Mouse (Mus musculus) heart, embryonic 10.5 days (tissue): ENCODE results near the gene Lamb3. TPM values are rescaled to one million over a fixed set of nuclear protein-coding genes. Genes with fewer than 3 reads are reported as not detected.

Experiments
- DNase-seq: peaks from one replicate; pipeline ENCODE4 v3.0.0-alpha.2; 2017; ENCODE audit warnings: low spot score
- H3K27ac ChIP-seq: fragments of 300-500 bp; sonication (generic); 2 replicates; pipeline ENCODE4 v1.5.1; 2016; ENCODE audit warnings: mild to moderate bottlenecking
- H3K27me3 ChIP-seq: fragments of 300-500 bp; sonication (generic); 2 replicates; pipeline ENCODE4 v1.6.1; 2016; ENCODE audit warnings: mild to moderate bottlenecking; ENCODE audit not compliant: poor library complexity, insufficient read depth, severe bottlenecking
- H3K36me3 ChIP-seq: fragments of 300-500 bp; sonication (generic); 2 replicates; pipeline ENCODE4 v1.6.1; 2016; ENCODE audit warnings: mild to moderate bottlenecking, moderate library complexity
- H3K4me1 ChIP-seq: fragments of 300-500 bp; sonication (generic); 2 replicates; pipeline ENCODE4 v1.6.1; 2016; ENCODE audit warnings: mild to moderate bottlenecking
- H3K4me3 ChIP-seq: fragments of 300-500 bp; sonication (generic); 2 replicates; pipeline ENCODE4 v1.5.1; 2016; ENCODE audit warnings: mild to moderate bottlenecking, moderate library complexity
- H3K9me3 ChIP-seq: fragments of 300-500 bp; sonication (generic); 2 replicates; pipeline ENCODE4 v1.6.1; 2016; ENCODE audit warnings: mild to moderate bottlenecking, moderate library complexity
- WGBS: fragments of 180-500 bp; shearing (Covaris S2); methylation state at CpG from one replicate; pipeline ENCODE4 v1.1.7; 2016; 5-methylcytosine and 5-hydroxymethylcytosine counted together
- polyA plus RNA-seq: library from polyadenylated mRNA; unstranded; fragments of >200 nt; fragmentation: Nextera tagmentation; extraction: Ambion mirVana; gene quantifications from 2 replicates; pipeline ENCODE4 v1.2.1, GENCODE M21; 2016

The Lamb3 gene
- polyA plus RNA-seq, 1 experiment from 2014 or later: 1.7 TPM

DNA sequence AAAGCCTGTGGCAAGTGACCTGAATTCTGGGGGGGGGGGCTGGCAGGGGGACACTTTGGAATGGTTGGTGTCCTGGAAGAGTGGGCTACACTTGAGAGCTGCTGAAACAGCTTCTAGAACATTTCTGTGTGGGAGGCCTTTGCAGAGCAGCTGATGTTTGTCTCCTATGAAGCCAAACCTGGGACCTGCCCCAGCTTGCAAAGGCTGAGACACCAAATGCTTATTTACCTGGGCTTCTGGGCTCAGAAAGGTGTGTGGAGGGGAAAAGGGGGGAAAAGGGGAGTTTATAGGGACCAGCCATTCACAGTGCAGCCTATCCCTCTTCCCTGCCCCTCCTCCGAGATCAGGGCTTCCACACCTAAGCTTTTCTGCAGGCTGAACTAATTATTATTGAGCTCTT, 92.5 kb downstream of the Lamb3 start:
- Histone ChIP-seq H3K36me3 (no peaks in the 10 kb centered on the region), H3K27ac (no peak overlapping the region), H3K4me1 (peaks cover 8% of the 10 kb centered on the region; the same call in 1 of the 2 replicates), H3K4me3 (no peak overlapping the region), H3K9me3 (no peaks in the 10 kb centered on the region), H3K27me3 (peaks cover 15% of the 10 kb centered on the region)
- WGBS: 65% methylated on average over 1 of the region's 1 CpGs
- DNase-seq: no peak

GRCm38 (mm10) chr1:193301216-193302092, 94.0 kb downstream of the Lamb3 start:
- no peak for DNase-seq
- 59% methylated on average over 6 of the region's 6 CpGs for WGBS

GRCm38 (mm10) chr1:193302093-193302405, 94.5 kb downstream of the Lamb3 start:
- 54% methylated on average over 8 of the region's 8 CpGs for WGBS
- Histone ChIP-seq H3K4me3 (no peak overlapping the region), H3K4me1 (peaks cover 8% of the 10 kb centered on the region; the same call in 1 of the 2 replicates), H3K36me3 (no peaks in the 10 kb centered on the region), H3K9me3 (no peaks in the 10 kb centered on the region), H3K27me3 (peaks cover 15% of the 10 kb centered on the region), H3K27ac (no peak overlapping the region)
- no peak for DNase-seq

More at GRCm38 (mm10) chr1:193301216-193302092, 94.0 kb downstream of the Lamb3 start:
- Histone ChIP-seq H3K27ac (no peak overlapping the region), H3K4me1 (peaks cover 8% of the 10 kb centered on the region; the same call in 1 of the 2 replicates), H3K4me3 (no peak overlapping the region), H3K27me3 (peaks cover 15% of the 10 kb centered on the region), H3K9me3 (no peaks in the 10 kb centered on the region), H3K36me3 (no peaks in the 10 kb centered on the region)

DNA sequence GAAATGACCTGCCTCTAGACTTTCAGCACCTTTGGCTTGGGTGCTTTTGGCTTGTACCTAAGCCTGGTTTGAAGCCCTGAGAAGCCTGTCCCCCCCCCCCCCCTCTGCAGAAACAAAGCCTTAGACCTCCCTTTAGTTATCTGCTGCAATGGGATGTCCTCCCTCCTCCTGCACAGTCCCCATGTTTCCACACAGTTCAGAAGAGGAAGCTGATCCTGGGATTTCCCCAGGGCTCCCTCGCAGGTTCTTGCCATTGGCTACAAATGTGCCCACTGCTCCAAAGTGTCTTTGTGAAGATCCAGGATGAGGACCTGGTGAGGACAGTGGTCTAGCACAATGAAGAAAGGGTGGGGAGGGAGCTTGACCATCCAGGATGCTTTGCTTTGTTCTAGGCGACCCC, 95.6 kb downstream of the Lamb3 start:
- no peak for DNase-seq
- H3K27me3 ChIP-seq: peaks cover 15% of the 10 kb centered on the region
- H3K4me3 ChIP-seq: no peak overlapping the region
- peaks cover 8% of the 10 kb centered on the region; the same call in 1 of the 2 replicates for H3K4me1 ChIP-seq
- H3K9me3 ChIP-seq: no peaks in the 10 kb centered on the region
- no peaks in the 10 kb centered on the region for H3K36me3 ChIP-seq
- 63% methylated on average over 2 of the region's 2 CpGs for WGBS
- H3K27ac ChIP-seq: peak overlapping the region; percentile 31; the same call in 1 of the 2 replicates

DNA sequence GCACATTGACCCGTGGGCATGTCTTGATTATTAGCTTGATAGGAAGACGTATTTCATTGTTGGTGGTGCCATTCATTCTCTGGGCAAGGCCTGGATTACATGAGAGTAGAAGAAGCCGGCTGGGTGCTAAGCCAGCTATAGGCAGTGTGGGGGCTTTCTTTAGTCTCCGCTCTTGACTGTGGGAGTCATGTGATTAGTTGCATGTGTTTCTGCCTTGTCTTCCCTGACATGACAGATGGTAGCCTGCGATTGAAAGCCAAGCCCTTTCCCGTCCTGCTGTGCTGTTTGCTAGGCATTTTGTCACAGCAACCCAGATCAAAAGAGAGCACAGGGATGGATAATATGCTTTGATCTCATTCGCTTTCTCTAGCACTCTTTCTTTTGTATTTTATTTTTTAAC, 97.9 kb downstream of the Lamb3 start:
- H3K9me3 ChIP-seq: no peaks in the 10 kb centered on the region
- peaks cover 13% of the 10 kb centered on the region for H3K4me1 ChIP-seq
- WGBS: 51% methylated on average over 7 of the region's 7 CpGs
- H3K4me3 ChIP-seq: no peak overlapping the region
- no peak for DNase-seq
- peaks cover 15% of the 10 kb centered on the region for H3K27me3 ChIP-seq
- H3K27ac ChIP-seq: no peak overlapping the region
- H3K36me3 ChIP-seq: no peaks in the 10 kb centered on the region

GRCm38 (mm10) chr1:193306832-193307231, 99.3 kb downstream of the Lamb3 start:
- peaks cover 20% of the 10 kb centered on the region for H3K4me1 ChIP-seq
- DNase-seq: no peak
- 89% methylated on average over 2 of the region's 2 CpGs for WGBS

GRCm38 (mm10) chr1:193309785-193310518, 102.5 kb downstream of the Lamb3 start:
- WGBS: 38% methylated on average over 1 of the region's 1 CpGs
- H3K36me3 ChIP-seq: no peaks in the 10 kb centered on the region
- H3K27ac ChIP-seq: 0 out of 2 replicates have a peak overlapping the region, but pooled peaks have one; percentile 17
- peaks cover 23% of the 10 kb centered on the region for H3K4me1 ChIP-seq
- no peak for DNase-seq
- no peaks in the 10 kb centered on the region for H3K27me3 ChIP-seq
- no peak overlapping the region for H3K4me3 ChIP-seq
- H3K9me3 ChIP-seq: no peaks in the 10 kb centered on the region

More at GRCm38 (mm10) chr1:193306832-193307231, 99.3 kb downstream of the Lamb3 start:
- no peaks in the 10 kb centered on the region for H3K36me3 ChIP-seq
- H3K4me3 ChIP-seq: no peak overlapping the region
- H3K9me3 ChIP-seq: no peaks in the 10 kb centered on the region
- H3K27me3 ChIP-seq: peaks cover 12% of the 10 kb centered on the region
- no peak overlapping the region for H3K27ac ChIP-seq

DNA sequence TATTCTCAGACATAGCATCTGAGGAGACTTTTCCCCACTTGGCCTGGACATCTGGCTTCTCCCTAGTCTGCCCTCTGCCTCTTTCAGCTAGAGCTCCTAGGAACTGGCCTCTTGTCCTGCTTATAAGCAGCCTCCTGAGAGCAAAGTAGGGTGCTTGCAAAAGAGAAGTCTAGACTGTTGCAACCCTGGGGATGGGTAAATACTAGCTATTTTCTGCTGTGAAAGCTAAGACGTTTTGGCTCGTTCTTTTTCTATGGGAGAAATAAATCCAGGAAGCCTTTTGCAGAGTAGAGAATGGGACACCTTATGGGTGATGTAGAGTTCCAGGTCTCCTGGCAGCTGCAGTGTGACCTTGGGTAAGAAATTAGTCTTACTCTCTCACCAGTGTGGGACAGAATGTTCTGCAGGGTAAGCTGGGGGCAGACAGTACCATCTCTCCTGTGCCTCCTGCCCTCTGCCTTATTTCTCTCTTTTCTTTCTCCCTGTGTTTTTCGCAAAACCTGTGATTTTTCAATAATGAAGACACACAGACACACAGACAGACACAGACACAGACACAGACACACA, 103.1 kb downstream of the Lamb3 start:
- WGBS: 79% methylated on average over 3 of the region's 3 CpGs
- DNase-seq: no peak

GRCm38 (mm10) chr1:193311596-193311995, 104.1 kb downstream of the Lamb3 start:
- Histone ChIP-seq H3K27ac (peak overlapping the region; percentile 52; the same call in 1 of the 2 replicates), H3K4me1 (peaks cover 39% of the 10 kb centered on the region), H3K4me3 (no peak overlapping the region), H3K36me3 (no peaks in the 10 kb centered on the region), H3K27me3 (no peaks in the 10 kb centered on the region), H3K9me3 (no peaks in the 10 kb centered on the region)
- WGBS: 60% methylated on average over 1 of the region's 1 CpGs
- no peak for DNase-seq

More for the DNA sequence above, 103.1 kb downstream of the Lamb3 start:
- Histone ChIP-seq H3K27me3 (no peaks in the 10 kb centered on the region), H3K27ac (0 out of 2 replicates have a peak overlapping the region, but pooled peaks have one; percentile 17), H3K4me3 (no peak overlapping the region), H3K4me1 (peaks cover 29% of the 10 kb centered on the region), H3K36me3 (no peaks in the 10 kb centered on the region), H3K9me3 (no peaks in the 10 kb centered on the region)

DNA sequence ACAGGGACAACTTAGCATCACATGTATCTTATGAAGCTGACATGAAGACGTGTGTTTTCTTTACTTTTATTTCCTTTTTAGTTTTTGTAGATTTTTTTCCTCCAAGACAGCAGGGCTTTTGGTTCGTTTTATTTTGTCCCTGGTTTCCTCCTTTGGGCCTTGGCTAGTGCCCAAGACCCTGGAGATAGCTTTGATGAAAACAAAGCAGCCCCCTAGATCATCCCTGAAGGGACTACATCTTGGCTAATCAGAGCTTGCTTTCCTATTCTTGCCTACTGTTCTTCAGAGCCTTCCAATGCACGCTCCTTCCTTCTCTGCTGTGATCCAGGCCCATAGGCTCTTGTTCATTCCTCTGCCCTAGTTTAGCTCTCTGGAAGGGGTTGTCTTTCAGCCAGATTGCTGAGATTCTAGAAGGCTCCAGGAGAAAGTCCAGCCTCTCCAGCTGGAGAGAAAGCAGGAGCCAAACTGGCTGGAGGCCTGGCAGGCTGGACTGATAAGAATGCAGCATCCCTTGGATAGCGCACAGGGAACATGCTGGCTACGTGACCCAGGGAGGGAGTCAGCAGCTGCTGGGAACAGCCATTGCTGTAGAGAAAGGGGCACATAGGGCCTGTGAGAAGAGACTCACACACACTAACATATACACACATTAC, 108.3 kb downstream of the Lamb3 start:
- 37% methylated on average over 5 of the region's 5 CpGs for WGBS
- Histone ChIP-seq H3K4me3 (no peak overlapping the region), H3K4me1 (peaks cover 50% of the 10 kb centered on the region), H3K9me3 (no peaks in the 10 kb centered on the region), H3K27ac (peak overlapping the region; percentile 88), H3K36me3 (no peaks in the 10 kb centered on the region), H3K27me3 (no peaks in the 10 kb centered on the region)
- DNase-seq: peak; percentile 90

DNA sequence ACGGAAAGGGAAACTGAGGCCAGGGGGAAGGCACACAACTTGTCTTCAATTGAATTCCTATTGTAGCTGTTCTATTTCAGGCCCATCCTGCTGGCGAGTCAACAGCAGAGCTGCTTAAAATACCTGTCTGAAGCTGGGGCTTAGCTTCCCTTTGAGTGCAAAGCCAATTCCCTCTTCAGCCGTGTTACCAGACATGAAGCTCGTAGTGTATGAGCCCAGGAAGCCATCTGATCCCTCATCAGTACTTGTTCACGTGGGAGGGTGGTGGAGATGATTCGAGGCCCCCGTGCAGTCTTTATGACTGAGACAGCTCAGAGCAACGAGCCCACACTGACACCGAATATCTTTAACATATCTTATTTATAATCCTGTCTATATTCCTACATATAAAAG, 108.9 kb downstream of the Lamb3 start:
- Histone ChIP-seq H3K4me3 (no peak overlapping the region), H3K27ac (peak overlapping the region; percentile 88), H3K4me1 (peaks cover 45% of the 10 kb centered on the region), H3K36me3 (no peaks in the 10 kb centered on the region), H3K9me3 (no peaks in the 10 kb centered on the region), H3K27me3 (no peaks in the 10 kb centered on the region)
- 41% methylated on average over 9 of the region's 9 CpGs for WGBS
- no peak for DNase-seq

GRCm38 (mm10) chr1:193317159-193317559, 109.7 kb downstream of the Lamb3 start:
- H3K36me3 ChIP-seq: no peaks in the 10 kb centered on the region
- no peaks in the 10 kb centered on the region for H3K27me3 ChIP-seq
- H3K27ac ChIP-seq: peak overlapping the region; percentile 88
- 14% methylated on average over 6 of the region's 6 CpGs for WGBS
- peak; percentile 90 for DNase-seq
- peaks cover 37% of the 10 kb centered on the region for H3K4me1 ChIP-seq
- no peaks in the 10 kb centered on the region for H3K9me3 ChIP-seq
- no peak overlapping the region for H3K4me3 ChIP-seq
